Mouse (Mus musculus) spleen, adult 2 months (tissue): ENCODE results near the gene Pigm. TPM values are rescaled to one million over a fixed set of nuclear protein-coding genes. Genes with fewer than 3 reads are reported as not detected.

Experiments used
- DNase-seq, 2 experiments: peaks; one replicate each; pipeline versions ENCODE4 v3.0.0 to v3.0.0-alpha.2; 2012 to 2021; ENCODE audit warnings: low spot score in 2 of 2, low read depth in 1 of 2
- H3K27ac ChIP-seq: fragments of 200-500 bp; 2 replicates; pipeline ENCODE4 v1.5.1; 2012; ENCODE audit warnings: low read length, inconsistent platforms; ENCODE audit not compliant: insufficient read depth
- H3K27me3 ChIP-seq: fragments of 200-500 bp; 2 replicates; pipeline ENCODE4 v1.6.1; 2012; ENCODE audit warnings: mild to moderate bottlenecking, moderate library complexity, low read length, inconsistent platforms; ENCODE audit not compliant: control insufficient read depth, insufficient read depth
- H3K36me3 ChIP-seq: fragments of 200-500 bp; 2 replicates; pipeline ENCODE4 v1.6.1; 2012; ENCODE audit warnings: mild to moderate bottlenecking, low read length, inconsistent platforms; ENCODE audit not compliant: control insufficient read depth, insufficient read depth
- H3K4me1 ChIP-seq: fragments of 200-500 bp; 2 replicates; pipeline ENCODE4 v1.6.1; 2011; ENCODE audit warnings: inconsistent platforms; ENCODE audit not compliant: control insufficient read depth, insufficient read depth, insufficient read length
- H3K4me3 ChIP-seq: fragments of 200-500 bp; 2 replicates; pipeline ENCODE4 v1.5.1; 2011; ENCODE audit warnings: mild to moderate bottlenecking, inconsistent platforms; ENCODE audit not compliant: insufficient read depth, insufficient read length; ENCODE audit errors: extremely low read depth
- CTCF ChIP-seq: fragments of 200-500 bp; IDR thresholded peaks from 2 replicates; pipeline ENCODE4 v1.5.1; 2011; ENCODE audit warnings: mild to moderate bottlenecking, inconsistent platforms; ENCODE audit not compliant: insufficient read depth, insufficient read length, insufficient replicate concordance; ENCODE audit errors: extremely low read depth
- POLR2A ChIP-seq: fragments of 200-500 bp; IDR thresholded peaks from 2 replicates; pipeline ENCODE4 v1.6.1; 2011; ENCODE audit warnings: low read depth, low read length, inconsistent platforms
- WGBS: fragments of 180-500 bp; shearing (Covaris S2); methylation state at CpG from one replicate; pipeline ENCODE4 v1.1.7; 2018; 5-methylcytosine and 5-hydroxymethylcytosine counted together
- polyA plus RNA-seq: library from polyadenylated mRNA; depleted of rRNA; stranded (reverse); fragments of >200 nt; gene quantifications from 2 replicates; pipeline ENCODE4 v1.2.3, GENCODE M21; 2012

The Pigm gene
- polyA plus RNA-seq, 1 experiment: 8.8 TPM

GRCm38 (mm10) chr1:172409431-172409830, 33.1 kb downstream of the Pigm start:
- Histone ChIP-seq H3K4me1 (peaks cover 3% of the 10 kb centered on the region; the same call in 1 of the 2 replicates), H3K36me3 (no peaks in the 10 kb centered on the region), H3K27me3 (no peaks in the 10 kb centered on the region), H3K4me3 (no peak overlapping the region), H3K27ac (no peak overlapping the region)
- WGBS: 17% methylated on average over 5 of the region's 5 CpGs
- DNase-seq: no peak
- TF ChIP-seq CTCF: no peak
- TF ChIP-seq POLR2A: no peak

GRCm38 (mm10) chr1:172410806-172411205, 34.5 kb downstream of the Pigm start:
- WGBS: 3% methylated on average over 4 of the region's 4 CpGs
- TF ChIP-seq POLR2A: no peak
- TF ChIP-seq CTCF: peak; percentile 66; the same call in 1 of the 2 replicates
- Histone ChIP-seq H3K27ac (no peak overlapping the region), H3K4me3 (no peak overlapping the region), H3K36me3 (no peaks in the 10 kb centered on the region), H3K4me1 (peaks cover 3% of the 10 kb centered on the region; the same call in 1 of the 2 replicates), H3K27me3 (no peaks in the 10 kb centered on the region)
- DNase-seq: peak; percentile 36 to 77

- H3K4me3 ChIP-seq: no peak overlapping the region
- H3K27me3 ChIP-seq: no peaks in the 10 kb centered on the region
- TF ChIP-seq CTCF (peak; percentile 91; the same call in 1 of the 2 replicates), POLR2A (no peak)
- no peak overlapping the region for H3K27ac ChIP-seq
- 3% methylated on average over 5 of the region's 5 CpGs for WGBS
- peaks cover 3% of the 10 kb centered on the region; the same call in 1 of the 2 replicates for H3K4me1 ChIP-seq
- DNase-seq: peak in 1 of 2 experiments; percentile 66
- H3K36me3 ChIP-seq: no peaks in the 10 kb centered on the region
These were observed 35.9 kb downstream of the Pigm start for GRCm38 (mm10) chr1:172412204-172412603.

DNA sequence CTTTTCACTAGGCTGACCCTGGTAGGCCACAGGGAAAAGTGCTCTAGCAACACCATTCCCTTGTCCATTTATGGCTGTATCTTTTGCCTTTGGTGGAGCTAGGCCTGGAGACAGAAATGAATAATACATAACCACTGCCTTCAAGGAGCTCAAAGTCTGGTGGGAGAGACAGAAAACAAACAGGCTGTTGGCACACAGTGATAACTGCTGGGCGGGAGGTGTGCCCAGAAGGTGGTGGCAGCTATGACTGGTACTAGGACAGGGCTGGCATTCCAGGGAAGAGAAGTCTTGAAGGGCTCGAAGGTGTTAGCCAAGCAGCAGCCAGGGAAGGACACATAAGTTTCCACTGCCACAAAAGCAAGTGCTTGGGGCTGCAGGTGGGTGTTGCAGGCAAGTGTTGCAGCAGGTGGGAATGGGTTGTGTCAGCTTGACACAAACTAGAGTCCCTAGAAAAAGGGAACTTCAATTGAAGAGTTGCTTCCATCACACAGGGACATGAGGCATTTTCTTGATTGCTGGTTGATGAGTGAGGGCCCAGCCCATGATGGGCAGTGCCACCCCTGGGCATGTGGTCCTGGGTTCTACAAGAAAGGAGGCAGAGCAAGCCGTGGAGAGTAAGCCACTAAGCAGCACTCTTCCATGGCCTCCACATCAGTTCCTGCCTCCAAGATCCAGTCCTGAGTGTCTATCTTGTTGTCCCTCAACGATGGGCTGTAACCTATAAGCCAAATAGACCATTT, 37.3 kb downstream of the Pigm start:
- no peak for DNase-seq
- WGBS: 79% methylated on average over 4 of the region's 4 CpGs
- Histone ChIP-seq H3K4me3 (no peak overlapping the region), H3K27me3 (no peaks in the 10 kb centered on the region), H3K27ac (no peak overlapping the region), H3K4me1 (peaks cover 11% of the 10 kb centered on the region; the same call in 1 of the 2 replicates), H3K36me3 (no peaks in the 10 kb centered on the region)
- no peak for TF ChIP-seq CTCF
- TF ChIP-seq POLR2A: no peak

GRCm38 (mm10) chr1:172414231-172414585, 37.9 kb downstream of the Pigm start:
- Histone ChIP-seq H3K27ac (no peak overlapping the region), H3K4me1 (peaks cover 12% of the 10 kb centered on the region; the same call in 1 of the 2 replicates), H3K4me3 (no peak overlapping the region), H3K27me3 (no peaks in the 10 kb centered on the region), H3K36me3 (no peaks in the 10 kb centered on the region)
- DNase-seq: no peak
- TF ChIP-seq POLR2A (no peak), CTCF (no peak)
- whole genome bisulfite sequencing: 85% methylated on average over 6 of the region's 6 CpGs

- WGBS: 88% methylated on average over 7 of the region's 7 CpGs
- no peak overlapping the region for H3K27ac ChIP-seq
- no peaks in the 10 kb centered on the region for H3K27me3 ChIP-seq
- DNase-seq: no peak
- H3K36me3 ChIP-seq: no peaks in the 10 kb centered on the region
- TF ChIP-seq POLR2A: no peak
- TF ChIP-seq CTCF: no peak
- H3K4me3 ChIP-seq: no peak overlapping the region
- peaks cover 12% of the 10 kb centered on the region; the same call in 1 of the 2 replicates for H3K4me1 ChIP-seq
These were observed 38.7 kb downstream of the Pigm start for GRCm38 (mm10) chr1:172415061-172415460.

- TF ChIP-seq CTCF (no peak), POLR2A (no peak)
- H3K4me3 ChIP-seq: no peak overlapping the region
- WGBS: 9% methylated on average over 6 of the region's 6 CpGs
- H3K27me3 ChIP-seq: no peaks in the 10 kb centered on the region
- DNase-seq: peak in 1 of 2 experiments; percentile 27
- peaks cover 12% of the 10 kb centered on the region; the same call in 1 of the 2 replicates for H3K4me1 ChIP-seq
- H3K36me3 ChIP-seq: no peaks in the 10 kb centered on the region
- H3K27ac ChIP-seq: no peak overlapping the region
These were observed 41.8 kb downstream of the Pigm start for GRCm38 (mm10) chr1:172418173-172418572.
